Mouse (Mus musculus) right cerebral cortex, adult 18-20 months (tissue): Measurements from ENCODE around the gene Aktip.

Source experiments
- DNase-seq: peaks from one replicate; pipeline ENCODE4 v3.0.0; 2022; ENCODE audit warnings: mixed read lengths

The Aktip gene

DNA sequence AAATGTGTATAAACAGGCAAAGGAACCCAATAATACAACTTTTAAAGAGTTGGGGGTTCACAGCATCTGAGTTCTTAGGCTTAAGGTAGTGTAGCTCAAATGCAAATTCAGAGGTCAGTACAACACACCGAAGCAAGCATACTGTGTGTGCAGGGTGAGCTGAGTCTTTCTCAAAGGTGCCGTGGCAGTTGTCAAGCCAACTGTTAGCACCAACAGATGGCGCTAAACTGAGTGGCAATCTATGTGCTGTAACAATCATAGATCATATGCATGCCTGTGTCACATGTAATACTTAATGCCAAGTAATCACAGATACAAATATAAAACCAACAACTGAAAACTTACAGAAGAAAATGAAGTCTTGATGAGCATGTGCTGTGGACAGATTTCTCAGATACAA, 81.6 kb downstream of the Aktip start:
- DNase-seq: no peak

DNA sequence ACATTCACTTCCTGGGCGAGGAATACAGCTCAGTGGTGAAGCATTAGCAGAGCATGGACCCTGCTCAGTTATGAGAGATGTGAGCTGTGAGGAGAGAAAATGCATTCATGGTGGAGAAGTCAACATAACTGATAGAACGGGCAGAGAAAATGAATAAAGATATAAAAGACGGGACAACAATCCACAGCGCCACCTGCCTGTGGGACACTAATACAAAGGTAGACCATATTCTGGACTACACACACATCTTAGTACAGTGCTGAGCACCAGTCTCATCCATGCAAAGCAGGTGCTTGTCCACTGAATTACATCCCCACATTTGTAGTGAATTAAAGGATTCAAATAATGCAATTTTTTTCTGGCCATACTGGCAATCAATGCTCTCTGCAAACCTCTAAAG, 82.2 kb downstream of the Aktip start:
- DNase-seq: no peak

DNA sequence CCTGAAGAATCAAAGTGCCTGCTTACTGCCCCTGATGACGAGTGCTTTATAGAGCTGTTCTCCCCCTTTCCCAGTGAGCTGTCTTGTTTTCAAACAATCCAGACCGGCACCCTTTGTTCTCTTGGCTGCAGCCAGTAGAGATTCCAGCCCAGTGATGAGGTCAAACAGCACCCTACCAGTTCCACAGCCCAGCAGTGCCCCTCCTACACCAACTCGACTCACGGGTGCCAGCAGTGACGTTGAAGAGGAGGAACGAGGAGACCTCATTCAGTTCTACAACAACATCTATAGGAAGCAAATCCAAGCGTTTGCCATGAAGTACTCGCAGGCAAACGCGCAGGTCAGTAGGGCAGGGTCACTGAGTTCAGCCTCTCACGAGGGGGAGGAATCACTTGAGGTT, 84.9 kb downstream of the Aktip start:
- no peak for DNase-seq

GRCm38 (mm10) chr8:91114428-91114827, 85.3 kb downstream of the Aktip start:
- DNase-seq: no peak

DNA sequence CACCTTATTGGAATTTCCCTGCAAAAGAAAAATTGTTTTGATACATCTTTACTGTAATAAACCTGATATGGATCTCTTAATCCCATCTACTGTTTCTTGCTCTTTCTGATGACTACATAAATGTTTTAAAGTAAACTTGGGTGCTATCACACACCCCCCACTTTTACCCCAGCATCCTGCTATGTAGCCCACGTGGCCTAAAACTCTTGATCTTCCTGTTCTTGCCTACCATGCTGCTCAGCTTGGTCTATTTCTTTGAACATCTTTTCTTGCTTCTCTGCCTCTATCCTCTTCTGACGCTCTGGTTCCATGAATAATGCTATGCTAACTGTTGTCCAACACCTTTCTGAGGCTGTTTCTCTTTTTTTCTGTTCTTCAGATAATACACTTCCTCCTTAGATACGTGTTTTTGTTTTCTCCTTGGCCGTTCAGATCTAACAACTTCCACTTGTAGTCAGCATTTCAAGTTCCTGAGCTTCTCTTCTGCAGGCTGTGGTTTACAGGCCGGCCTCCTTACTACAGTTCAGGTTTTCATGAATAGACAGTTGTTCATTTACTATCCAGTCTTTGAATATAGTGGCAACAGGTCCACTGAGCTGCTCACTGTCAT, 87.8 kb downstream of the Aktip start:
- DNase-seq: no peak

- no peak for DNase-seq
Measured at GRCm38 (mm10) chr8:91106271-91106670, 93.5 kb downstream of the Aktip start.

DNA sequence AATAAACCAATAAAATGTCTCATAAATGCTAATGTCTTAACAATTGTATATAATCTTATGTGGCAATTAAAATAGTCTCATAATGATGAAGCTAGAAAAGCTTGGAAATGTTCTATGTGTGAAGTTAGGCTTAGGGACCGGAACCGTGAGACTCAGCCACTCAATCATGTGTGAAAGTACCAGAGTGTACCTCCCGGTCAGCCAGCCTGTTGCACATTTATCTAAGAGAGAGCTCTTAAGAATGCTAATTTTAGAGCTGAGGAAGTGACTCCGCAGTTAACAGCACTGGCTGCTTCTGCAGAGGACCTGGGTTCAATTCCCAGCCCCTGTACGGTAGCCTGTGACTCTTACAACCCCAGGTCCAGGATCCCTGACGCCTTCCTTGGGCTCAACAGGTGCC, 101.7 kb downstream of the Aktip start:
- no peak for DNase-seq

- no peak for DNase-seq
Measured at GRCm38 (mm10) chr8:91094135-91094534, 105.6 kb downstream of the Aktip start.

GRCm38 (mm10) chr8:91089601-91090000, 110.2 kb downstream of the Aktip start:
- no peak for DNase-seq

- DNase-seq: no peak
Measured at GRCm38 (mm10) chr8:91088452-91088851, 111.3 kb downstream of the Aktip start.

DNA sequence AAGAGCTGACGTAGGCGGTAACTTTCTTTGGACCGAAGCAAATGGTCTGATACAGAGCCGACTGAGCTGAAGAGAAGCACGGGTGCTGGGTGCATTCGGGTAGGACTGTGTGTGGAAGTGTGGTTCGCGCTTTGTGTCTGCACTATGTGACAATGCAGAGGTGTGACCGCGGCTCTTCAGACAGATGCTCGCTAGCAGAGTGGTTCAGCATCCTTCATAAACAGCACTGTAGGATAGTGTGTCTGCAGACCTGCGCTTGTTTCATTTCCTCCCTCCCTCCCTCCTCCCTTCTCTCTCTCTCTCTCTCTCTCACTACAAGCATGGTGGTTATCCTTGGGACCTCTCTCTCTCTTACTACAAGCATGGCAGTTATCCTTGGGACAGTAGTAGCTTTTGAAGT, 117.3 kb downstream of the Aktip start:
- no peak for DNase-seq

- no peak for DNase-seq
Measured at GRCm38 (mm10) chr8:91081911-91082310, 117.9 kb downstream of the Aktip start.

DNA sequence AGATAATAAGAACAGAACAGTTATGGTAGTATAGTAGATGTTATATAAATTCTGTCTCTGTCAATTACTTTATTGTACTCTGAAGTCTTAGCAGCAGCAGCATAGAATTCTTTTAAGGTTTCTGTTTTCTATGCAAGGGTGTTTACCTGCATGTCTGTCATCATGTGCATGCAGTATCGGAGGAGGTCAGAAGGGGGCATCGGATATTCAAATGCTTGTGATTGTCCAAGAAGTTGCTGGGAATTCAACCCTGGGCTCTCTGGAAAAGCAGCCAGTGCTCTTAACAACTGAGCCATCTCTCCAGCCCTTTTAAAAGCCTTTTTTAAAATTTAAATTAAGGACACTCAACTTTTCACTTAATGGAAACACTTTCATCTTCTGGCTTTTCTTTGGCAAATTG, 120.1 kb downstream of the Aktip start:
- no peak for DNase-seq

GRCm38 (mm10) chr8:91077077-91077867, 122.5 kb downstream of the Aktip start:
- DNase-seq: no peak

- DNase-seq: peak; percentile 73
Measured at GRCm38 (mm10) chr8:91070275-91070859, 129.4 kb downstream of the Aktip start.

DNA sequence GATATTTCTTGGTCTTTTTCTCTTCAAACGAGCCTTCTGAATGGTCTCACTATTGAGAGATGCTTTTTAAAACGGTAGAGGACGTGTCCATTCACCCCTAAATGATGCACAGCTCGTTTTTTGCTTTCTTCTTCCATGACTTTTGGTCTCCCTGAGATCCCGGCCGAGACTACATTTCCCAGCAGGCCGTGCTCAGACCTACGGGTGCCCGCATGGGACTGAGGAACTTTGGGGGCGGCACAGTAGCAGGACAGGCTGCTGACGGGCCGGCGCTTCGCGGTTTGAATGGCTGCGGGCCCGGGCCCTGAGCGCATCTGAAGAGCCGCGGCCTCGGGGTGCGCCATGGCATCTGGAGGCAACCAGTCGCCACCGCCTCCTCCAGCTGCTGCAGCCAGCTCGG, 129.9 kb downstream of the Aktip start, which contains the start of gene Rbl2:
Gene Rbl2, plus strand, starts transcription at position 224 of the 400 bp plus-strand sequence.
- peak; percentile 97 for DNase-seq

GRCm38 (mm10) chr8:91069407-91069806, 130.4 kb downstream of the Aktip start:
- no peak for DNase-seq

DNA sequence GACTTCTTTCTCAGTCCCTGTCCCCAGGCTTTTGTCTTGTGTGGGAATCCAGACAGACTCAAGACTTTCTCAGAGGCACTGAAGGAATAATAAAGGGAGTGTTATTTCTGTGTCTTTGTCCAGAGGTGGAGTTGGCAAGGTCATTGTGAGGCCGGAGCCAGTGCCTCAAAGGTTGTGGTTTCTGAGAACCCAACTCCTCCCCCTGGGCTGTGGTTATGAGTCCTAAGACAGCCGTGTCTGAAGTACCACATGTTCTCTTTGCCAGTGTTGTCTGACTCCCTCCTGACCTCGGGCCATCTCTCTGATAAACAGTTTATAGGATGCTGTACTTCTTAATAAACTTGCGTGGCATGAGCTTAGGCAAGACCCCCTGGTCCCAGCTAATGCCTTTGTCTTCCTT, 134.6 kb downstream of the Aktip start:
- DNase-seq: no peak
